Mouse (Mus musculus) forebrain, embryonic 14.5 days (tissue): Measurements from ENCODE around the gene Cldn6. TPM values are rescaled to one million over a fixed set of nuclear protein-coding genes. Genes with fewer than 3 reads are reported as not detected.

Experiments used
- ATAC-seq: fragments of 200-750 bp; cut with Nextera tagmentation; 2 replicates; pipeline ENCODE4 v1.8.0; 2017; ENCODE audit warnings: mild to moderate bottlenecking, moderate library complexity
- DNase-seq: peaks from one replicate; pipeline ENCODE4 v3.0.0-alpha.2; 2015; ENCODE audit warnings: low spot score
- H3K27ac ChIP-seq: fragments of 300-500 bp; sonication (generic); 2 replicates; pipeline ENCODE4 v1.5.1; 2014; ENCODE audit warnings: low read depth, mild to moderate bottlenecking, control low read depth, low read length, moderate library complexity
- H3K27me3 ChIP-seq: fragments of 300-500 bp; sonication (generic); replicated peaks from 2 replicates; pipeline ENCODE4 v1.6.1; 2014; ENCODE audit warnings: low read length, control low read depth, mixed read lengths; ENCODE audit not compliant: control insufficient read depth, insufficient read depth
- H3K36me3 ChIP-seq: fragments of 300-500 bp; sonication (generic); 2 replicates; pipeline ENCODE4 v1.6.1; 2014; ENCODE audit warnings: low read length, control low read depth; ENCODE audit not compliant: control insufficient read depth, insufficient read depth
- H3K4me1 ChIP-seq: fragments of 300-500 bp; sonication (generic); 2 replicates; pipeline ENCODE4 v1.6.1; 2014; ENCODE audit warnings: antibody characterized with exemption, low read length, control low read depth; ENCODE audit not compliant: control insufficient read depth, insufficient read depth
- H3K4me2 ChIP-seq: fragments of 300-500 bp; sonication (generic); 2 replicates; pipeline ENCODE4 v1.6.1; 2014; ENCODE audit warnings: mild to moderate bottlenecking, control low read depth, low read length
- H3K4me3 ChIP-seq: fragments of 300-500 bp; sonication (generic); 2 replicates; pipeline ENCODE4 v1.5.1; 2014; ENCODE audit warnings: low read depth, low read length, control low read depth
- H3K9ac ChIP-seq: fragments of 300-500 bp; sonication (generic); 2 replicates; pipeline ENCODE4 v1.6.1; 2014; ENCODE audit warnings: mild to moderate bottlenecking, low read length, control low read depth, moderate library complexity
- H3K9me3 ChIP-seq: fragments of 300-500 bp; sonication (generic); replicated peaks from 2 replicates; pipeline ENCODE4 v1.6.1; 2016; ENCODE audit warnings: low read length, control low read depth, mixed read lengths; ENCODE audit not compliant: control insufficient read depth
- WGBS: fragments of 180-500 bp; shearing (Covaris S2); extraction: QIAGEN DNeasy Blood & Tissue Kit; methylation state at CpG from one replicate; pipeline ENCODE4 v1.1.7; 2014; 5-methylcytosine and 5-hydroxymethylcytosine counted together
- polyA plus RNA-seq: library from polyadenylated mRNA; unstranded; fragments of >200 nt; fragmentation: Nextera tagmentation; extraction: Ambion mirVana; gene quantifications from 2 replicates; pipeline ENCODE4 v1.2.1, GENCODE M21; 2014

Gene Cldn6
- polyA plus RNA-seq, 1 experiment from 2014 or later: 0.24 TPM

DNA sequence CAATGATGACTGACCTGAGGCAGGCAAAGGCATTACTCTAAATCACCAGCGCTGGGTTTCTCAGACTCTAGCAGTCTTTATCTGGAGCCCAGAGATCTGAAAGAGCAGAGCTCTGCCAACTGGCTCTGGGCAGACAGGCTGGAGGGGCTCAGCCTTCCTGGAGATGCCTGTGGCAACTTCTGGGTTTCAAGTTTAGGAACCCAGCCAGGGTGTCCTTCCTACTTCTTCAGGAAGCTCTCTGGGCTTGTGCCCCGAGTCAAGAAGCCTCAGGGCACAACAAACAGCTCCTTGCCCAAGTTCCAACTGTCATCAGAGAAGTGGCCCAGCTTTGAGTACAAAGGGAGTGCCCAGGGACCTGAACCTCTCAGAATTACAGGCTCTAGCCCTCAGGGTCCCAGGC is 24.6 kb upstream of the Cldn6 start:
- no peaks in the 10 kb centered on the region for H3K4me1 ChIP-seq
- H3K27ac ChIP-seq: no peak overlapping the region
- no peak overlapping the region for H3K9ac ChIP-seq
- no peaks in the 10 kb centered on the region for H3K36me3 ChIP-seq
- 70% methylated on average over 2 of the region's 2 CpGs for WGBS
- H3K4me3 ChIP-seq: no peak overlapping the region
- no peak overlapping the region for H3K4me2 ChIP-seq
- H3K9me3 ChIP-seq: no peaks in the 10 kb centered on the region
- DNase-seq (no peak), ATAC-seq (no peak)
- 0 out of 2 replicates have a peak, but pooled peaks cover 5% of the 10 kb centered on the region for H3K27me3 ChIP-seq

DNA sequence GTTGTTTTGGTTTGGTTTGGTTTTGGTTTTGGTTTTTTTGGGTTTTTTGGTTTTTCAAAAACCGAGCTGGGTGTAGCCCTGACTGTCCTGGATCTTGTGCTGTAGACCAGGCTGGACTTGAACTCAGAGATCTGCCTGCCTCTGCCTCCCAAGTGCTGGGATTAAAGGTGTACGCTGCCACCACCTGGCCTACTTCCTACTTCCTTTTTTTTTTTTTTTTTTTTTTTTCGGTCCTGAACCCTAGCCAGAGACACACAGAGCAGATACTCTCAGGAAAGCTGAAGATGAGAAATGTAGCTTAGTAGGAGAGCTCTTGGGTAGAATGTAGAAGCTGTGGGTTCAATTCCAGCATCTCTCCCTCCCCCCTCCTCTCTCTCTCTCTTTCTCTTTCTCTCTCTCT is 20.6 kb upstream of the Cldn6 start:
- Histone ChIP-seq H3K9ac (no peak overlapping the region), H3K4me3 (no peak overlapping the region), H3K4me2 (no peak overlapping the region), H3K9me3 (no peaks in the 10 kb centered on the region), H3K27ac (no peak overlapping the region), H3K4me1 (no peaks in the 10 kb centered on the region), H3K27me3 (peaks cover 30% of the 10 kb centered on the region), H3K36me3 (no peaks in the 10 kb centered on the region)
- WGBS: 94% methylated on average over 3 of the region's 3 CpGs
- DNase-seq: no peak
- ATAC-seq: no peak

DNA sequence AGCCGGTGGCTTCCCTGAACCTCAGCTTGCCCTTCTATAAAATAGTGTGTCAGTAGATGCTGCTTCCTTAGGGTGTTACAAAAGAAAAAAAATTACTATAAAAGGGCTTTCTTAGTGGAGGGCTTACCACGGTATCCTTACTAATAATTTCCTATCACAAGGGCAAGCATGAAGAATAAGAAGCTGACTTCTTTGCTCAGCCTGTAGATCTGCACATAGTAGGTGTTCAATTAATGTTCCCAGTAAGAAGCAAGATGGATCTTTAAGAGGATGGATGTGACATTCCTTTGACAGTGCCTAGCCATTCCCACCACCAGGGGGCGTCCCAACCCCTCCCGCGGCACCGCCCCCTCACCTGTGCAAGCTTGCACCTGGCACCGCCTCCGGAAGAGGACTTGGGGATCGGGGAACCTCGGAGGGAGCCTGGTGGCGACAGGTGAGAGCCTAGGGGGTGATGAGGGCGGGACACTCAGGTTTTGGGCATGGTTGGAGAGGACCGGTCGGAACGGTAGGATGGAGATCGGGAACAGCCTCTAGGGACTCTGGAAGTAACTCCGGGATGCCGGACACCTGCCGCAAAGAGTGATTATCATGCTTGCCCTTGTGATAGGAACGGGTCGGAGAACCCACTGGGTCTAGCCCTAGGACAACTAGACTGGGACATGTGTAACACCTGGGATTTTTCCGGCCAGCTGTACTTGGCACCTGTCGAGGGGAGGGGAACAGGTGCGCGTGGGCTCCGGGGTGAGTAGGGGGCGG is 18.8 kb upstream of the Cldn6 start, which contains the start of gene Bicdl2:
Bicdl2 (plus strand) TSS at position 390 of the 759 bp plus-strand sequence.
- ATAC-seq (no peak), DNase-seq (no peak)
- WGBS: 5% methylated on average over 27 of the region's 27 CpGs
- Histone ChIP-seq H3K36me3 (no peaks in the 10 kb centered on the region), H3K27ac (no peak within 1 kb of the TSS), H3K4me2 (no peak within 1 kb of the TSS), H3K9me3 (no peaks in the 10 kb centered on the region), H3K4me1 (no peaks in the 10 kb centered on the region), H3K4me3 (no peak within 1 kb of the TSS), H3K27me3 (peaks cover 34% of the 10 kb centered on the region), H3K9ac (no peak within 1 kb of the TSS)

DNA sequence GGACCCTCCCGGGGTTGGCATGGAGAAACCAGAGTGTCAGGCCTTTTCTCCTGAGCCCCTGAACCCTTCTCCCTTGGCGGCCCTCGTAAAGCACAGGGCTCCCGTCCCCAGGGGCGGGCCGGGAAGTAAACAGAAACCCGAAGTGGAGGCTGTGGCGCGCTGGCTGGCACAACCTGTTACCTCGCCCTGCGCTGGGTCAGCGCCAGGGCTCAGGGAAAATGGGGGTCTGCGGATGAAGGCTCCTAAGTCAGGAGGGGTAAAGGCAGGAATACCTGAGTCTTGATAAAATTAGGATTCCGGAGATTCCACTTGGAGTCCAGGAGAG is 18.2 kb upstream of the Cldn6 start:
- ATAC-seq (no peak), DNase-seq (no peak)
- Histone ChIP-seq H3K27ac (no peak overlapping the region), H3K4me3 (no peak overlapping the region), H3K36me3 (no peaks in the 10 kb centered on the region), H3K27me3 (peaks cover 34% of the 10 kb centered on the region), H3K4me2 (no peak overlapping the region), H3K9ac (no peak overlapping the region), H3K9me3 (no peaks in the 10 kb centered on the region), H3K4me1 (no peaks in the 10 kb centered on the region)
- 3% methylated on average over 13 of the region's 14 CpGs for WGBS

DNA sequence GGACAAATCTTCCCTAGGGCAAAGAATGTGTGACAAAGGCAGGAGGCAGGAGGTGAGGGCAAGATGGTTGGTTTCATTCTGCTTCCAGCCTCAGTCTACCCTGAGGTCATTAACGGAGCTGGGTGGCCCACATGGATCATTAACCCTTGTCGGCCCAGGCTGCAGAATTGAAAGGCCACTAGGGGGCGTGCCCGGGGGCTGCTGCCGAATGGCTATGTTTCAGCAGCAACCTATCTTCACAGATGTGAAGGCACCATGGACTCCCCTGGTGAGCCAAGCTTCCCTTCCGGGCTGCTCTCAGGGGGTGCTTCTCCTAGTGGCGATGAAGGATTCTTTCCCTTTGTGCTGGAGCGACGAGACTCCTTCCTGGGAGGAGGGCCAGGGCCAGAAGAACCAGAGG is 17.5 kb upstream of the Cldn6 start:
- Histone ChIP-seq H3K9ac (no peak overlapping the region), H3K36me3 (0 out of 2 replicates have a peak, but pooled peaks cover 5% of the 10 kb centered on the region), H3K27me3 (peaks cover 34% of the 10 kb centered on the region), H3K4me1 (no peaks in the 10 kb centered on the region), H3K4me3 (no peak overlapping the region), H3K4me2 (no peak overlapping the region), H3K27ac (no peak overlapping the region), H3K9me3 (no peaks in the 10 kb centered on the region)
- DNase-seq (no peak), ATAC-seq (no peak)
- WGBS: 4% methylated on average over 9 of the region's 9 CpGs

DNA sequence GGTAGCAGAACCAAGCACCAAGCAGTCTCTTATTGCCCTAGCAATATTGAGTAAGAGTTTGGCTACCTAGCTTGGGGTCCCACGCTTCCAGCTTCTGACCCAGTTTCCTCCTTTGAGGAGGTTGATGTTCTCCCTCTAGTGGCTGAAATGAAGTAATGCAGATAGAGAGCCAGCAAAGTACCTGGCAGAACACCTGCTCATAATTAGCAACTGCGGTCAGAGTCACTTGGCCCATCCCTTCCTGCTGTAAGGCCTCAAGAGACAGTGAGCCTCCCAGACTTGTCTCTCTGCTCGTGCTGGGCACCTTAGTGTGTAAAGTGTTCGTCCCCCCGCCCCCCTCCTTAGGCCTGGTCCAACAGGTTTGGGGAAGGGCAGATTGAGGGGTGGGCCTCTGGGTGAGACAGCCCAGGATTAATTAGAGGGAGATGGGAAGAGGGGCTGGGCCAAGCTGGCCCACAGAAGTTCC is 14.5 kb upstream of the Cldn6 start:
- DNase-seq (peak; percentile 65), ATAC-seq (peak; percentile 45; the same call in 1 of the 2 replicates)
- no peak overlapping the region for H3K4me3 ChIP-seq
- peaks cover 28% of the 10 kb centered on the region for H3K36me3 ChIP-seq
- H3K4me2 ChIP-seq: no peak overlapping the region
- no peak overlapping the region for H3K9ac ChIP-seq
- WGBS: 10% methylated on average over 5 of the region's 5 CpGs
- no peaks in the 10 kb centered on the region for H3K9me3 ChIP-seq
- no peak overlapping the region for H3K27ac ChIP-seq
- H3K27me3 ChIP-seq: peaks cover 28% of the 10 kb centered on the region
- no peaks in the 10 kb centered on the region for H3K4me1 ChIP-seq

DNA sequence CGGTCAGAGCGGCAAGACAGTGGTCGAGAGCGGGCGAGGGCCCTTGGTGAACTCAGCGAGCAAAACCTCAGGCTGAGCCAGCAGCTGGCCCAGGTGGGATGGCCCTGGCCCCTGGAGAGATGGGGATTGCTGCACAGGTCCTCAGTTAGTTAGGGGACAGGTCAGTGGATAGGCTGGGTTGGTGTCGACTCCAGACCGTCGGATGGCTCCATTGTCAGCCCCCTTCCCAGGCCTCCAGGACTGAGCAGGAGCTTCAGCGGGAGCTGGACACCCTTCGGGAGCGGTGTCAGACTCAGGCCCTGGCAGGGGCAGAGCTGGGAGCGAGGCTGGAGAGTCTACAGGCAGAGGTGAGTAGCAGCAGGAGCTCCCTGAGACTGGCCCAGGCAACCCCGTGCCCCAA is 13.5 kb upstream of the Cldn6 start:
- ATAC-seq: no peak

DNA sequence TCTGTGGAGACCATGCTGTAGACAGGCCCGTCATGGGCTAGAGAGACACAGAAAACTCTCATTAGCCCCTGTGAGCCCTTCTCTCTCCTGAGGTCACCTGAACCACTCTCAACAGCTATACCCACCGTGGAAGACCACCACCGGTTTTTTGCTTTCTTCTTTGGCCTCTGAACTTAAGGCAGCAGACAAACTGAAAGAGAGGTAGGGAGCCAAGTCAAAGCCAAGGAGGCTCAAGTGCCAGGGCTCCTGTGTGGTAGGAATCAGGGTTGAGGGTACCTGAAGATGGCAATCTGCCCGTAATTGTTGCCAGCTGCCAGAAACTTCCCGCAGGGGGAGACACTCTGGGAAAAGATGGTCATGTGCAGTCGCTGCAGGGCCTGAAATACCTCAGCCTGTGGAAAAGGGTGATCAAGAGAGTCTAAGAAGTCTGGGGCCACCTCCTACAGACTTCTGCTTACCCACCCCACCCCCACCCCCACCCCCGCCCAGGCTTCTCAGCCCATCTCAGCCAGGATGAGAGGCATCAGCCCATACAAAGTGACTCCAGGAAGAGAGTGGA is 8.5 kb upstream of the Cldn6 start:
- no peak for ATAC-seq
- Histone ChIP-seq H3K36me3 (peaks cover 36% of the 10 kb centered on the region), H3K4me3 (no peak overlapping the region), H3K27me3 (peaks cover 5% of the 10 kb centered on the region; the same call in 1 of the 2 replicates), H3K27ac (no peak overlapping the region), H3K9ac (no peak overlapping the region), H3K4me1 (peaks cover 9% of the 10 kb centered on the region), H3K9me3 (no peaks in the 10 kb centered on the region), H3K4me2 (no peak overlapping the region)
- DNase-seq: no peak
- WGBS: 91% methylated on average over 7 of the region's 7 CpGs

More for the DNA sequence above, 13.5 kb upstream of the Cldn6 start:
- Histone ChIP-seq H3K27ac (no peak overlapping the region), H3K27me3 (peaks cover 20% of the 10 kb centered on the region), H3K36me3 (peaks cover 36% of the 10 kb centered on the region), H3K9me3 (no peaks in the 10 kb centered on the region), H3K4me1 (no peaks in the 10 kb centered on the region), H3K4me3 (no peak overlapping the region), H3K9ac (no peak overlapping the region), H3K4me2 (no peak overlapping the region)
- WGBS: 86% methylated on average over 14 of the region's 14 CpGs
- no peak for DNase-seq

DNA sequence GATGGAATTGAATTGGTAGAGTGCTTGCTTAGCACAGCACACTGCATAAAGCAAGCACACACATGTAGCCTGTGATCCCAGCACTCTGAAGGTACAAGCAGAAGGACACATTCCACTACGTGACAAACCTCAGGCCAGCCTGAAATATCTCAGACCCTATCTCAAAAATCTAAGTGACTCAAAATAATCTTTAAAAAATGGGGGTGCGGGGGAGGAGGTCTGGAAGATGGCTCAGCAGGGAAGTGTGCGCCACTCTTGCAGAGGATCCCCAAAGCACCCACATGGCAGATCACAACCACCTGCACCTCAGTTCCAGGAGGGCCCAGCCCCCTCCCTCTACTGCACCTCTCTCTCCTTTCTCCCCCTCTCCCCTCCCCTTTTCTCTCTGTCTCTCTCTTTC is 7.5 kb upstream of the Cldn6 start:
- Histone ChIP-seq H3K9me3 (no peaks in the 10 kb centered on the region), H3K4me1 (peaks cover 15% of the 10 kb centered on the region), H3K4me2 (no peak overlapping the region), H3K36me3 (peaks cover 31% of the 10 kb centered on the region), H3K4me3 (no peak overlapping the region), H3K27me3 (peaks cover 14% of the 10 kb centered on the region; the same call in 1 of the 2 replicates), H3K27ac (no peak overlapping the region), H3K9ac (no peak overlapping the region)
- 90% methylated on average over 3 of the region's 3 CpGs for WGBS
- no peak for DNase-seq
- no peak for ATAC-seq
